Mouse (Mus musculus) hindbrain, embryonic 16.5 days (tissue): ENCODE measurements around the gene St3gal5. TPM values are rescaled to one million over a fixed set of nuclear protein-coding genes. Genes with fewer than 3 reads are reported as not detected.

Source experiments
- ATAC-seq: fragments of 200-750 bp; cut with Nextera tagmentation; 2 replicates; pipeline ENCODE4 v1.8.0; 2017; ENCODE audit warnings: moderate TSS enrichment, moderate library complexity
- H3K27ac ChIP-seq: fragments of 300-500 bp; sonication (generic); 2 replicates; pipeline ENCODE4 v1.5.1; 2014; ENCODE audit warnings: low read depth, mild to moderate bottlenecking, control low read depth, low read length, moderate library complexity
- H3K27me3 ChIP-seq: fragments of 300-500 bp; sonication (generic); replicated peaks from 2 replicates; pipeline ENCODE4 v1.6.1; 2014; ENCODE audit warnings: low read length; ENCODE audit not compliant: control insufficient read depth, insufficient read depth
- H3K36me3 ChIP-seq: fragments of 300-500 bp; sonication (generic); 2 replicates; pipeline ENCODE4 v1.6.1; 2014; ENCODE audit warnings: mild to moderate bottlenecking, low read length, moderate library complexity, mixed read lengths; ENCODE audit not compliant: control insufficient read depth, insufficient read depth
- H3K4me1 ChIP-seq: fragments of 300-500 bp; sonication (generic); 2 replicates; pipeline ENCODE4 v1.6.1; 2014; ENCODE audit warnings: low read depth, low read length; ENCODE audit not compliant: control insufficient read depth, insufficient read depth
- H3K4me2 ChIP-seq: fragments of 300-500 bp; sonication (generic); 2 replicates; pipeline ENCODE4 v1.6.1; 2014; ENCODE audit warnings: mild to moderate bottlenecking, low read length, control low read depth, moderate library complexity
- H3K4me3 ChIP-seq: fragments of 300-500 bp; sonication (generic); 2 replicates; pipeline ENCODE4 v1.5.1; 2014; ENCODE audit warnings: mild to moderate bottlenecking, low read length, control low read depth, moderate library complexity
- H3K9ac ChIP-seq: fragments of 300-500 bp; sonication (generic); 2 replicates; pipeline ENCODE4 v1.6.1; 2014; ENCODE audit warnings: low read depth, mild to moderate bottlenecking, control low read depth, low read length, moderate library complexity
- H3K9me3 ChIP-seq: fragments of 300-500 bp; sonication (generic); 2 replicates; pipeline ENCODE4 v1.6.1; 2014; ENCODE audit warnings: mild to moderate bottlenecking, low read length, moderate library complexity; ENCODE audit not compliant: control insufficient read depth
- WGBS: fragments of 180-500 bp; shearing (Covaris S2); extraction: QIAGEN DNeasy Blood & Tissue Kit; methylation state at CpG from one replicate; pipeline ENCODE4 v1.1.7; 2014; 5-methylcytosine and 5-hydroxymethylcytosine counted together
- polyA plus RNA-seq: library from polyadenylated mRNA; unstranded; fragments of >200 nt; fragmentation: Nextera tagmentation; extraction: Ambion mirVana; gene quantifications from 2 replicates; pipeline ENCODE4 v1.2.1, GENCODE M21; 2015

The St3gal5 gene
- polyA plus RNA-seq, 1 experiment from 2014 or later, result 69.2 TPM

GRCm38 (mm10) chr6:72089865-72090264, 7.5 kb upstream of the St3gal5 start:
- no peak overlapping the region for H3K4me2 ChIP-seq
- H3K9me3 ChIP-seq, result no peaks in the 10 kb centered on the region
- no peak overlapping the region for H3K9ac ChIP-seq
- WGBS, result 95% methylated on average over 5 of the region's 5 CpGs
- ATAC-seq, result no peak
- no peaks in the 10 kb centered on the region for H3K4me1 ChIP-seq
- H3K4me3 ChIP-seq, result no peak overlapping the region
- no peaks in the 10 kb centered on the region for H3K36me3 ChIP-seq
- no peak overlapping the region for H3K27ac ChIP-seq
- H3K27me3 ChIP-seq, result no peaks in the 10 kb centered on the region

GRCm38 (mm10) chr6:72091007-72091406, 6.4 kb upstream of the St3gal5 start:
- WGBS, result 47% methylated on average over 6 of the region's 6 CpGs
- H3K4me3 ChIP-seq, result no peak overlapping the region
- ATAC-seq, result no peak
- H3K9me3 ChIP-seq, result no peaks in the 10 kb centered on the region
- no peak overlapping the region for H3K4me2 ChIP-seq
- no peaks in the 10 kb centered on the region for H3K27me3 ChIP-seq
- H3K27ac ChIP-seq, result no peak overlapping the region
- H3K9ac ChIP-seq, result no peak overlapping the region
- no peaks in the 10 kb centered on the region for H3K36me3 ChIP-seq
- no peaks in the 10 kb centered on the region for H3K4me1 ChIP-seq

DNA sequence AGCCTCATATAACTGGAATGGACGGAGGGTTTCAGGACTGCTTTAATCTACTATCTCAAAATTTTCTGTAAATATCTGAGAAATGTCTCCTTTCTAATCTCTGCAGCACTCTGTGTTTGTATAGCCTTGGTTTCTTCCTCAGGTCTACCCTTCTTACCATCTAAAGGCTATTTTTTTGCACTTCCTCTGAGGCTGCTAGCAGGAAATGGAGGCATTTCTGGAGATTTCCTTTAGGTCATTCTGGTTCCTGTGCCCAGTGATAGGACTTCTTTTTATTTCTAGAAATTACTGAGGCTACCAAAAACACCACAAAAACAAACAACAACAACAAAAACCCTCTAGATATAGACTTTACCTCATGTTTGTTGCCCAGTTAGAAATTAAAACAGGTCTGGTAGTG, 4.3 kb upstream of the St3gal5 start:
- 91% methylated on average over 1 of the region's 1 CpGs for WGBS
- Histone ChIP-seq H3K9me3 (no peaks in the 10 kb centered on the region), H3K9ac (no peak overlapping the region), H3K4me2 (no peak overlapping the region), H3K36me3 (no peaks in the 10 kb centered on the region), H3K27me3 (no peaks in the 10 kb centered on the region), H3K4me3 (no peak overlapping the region), H3K27ac (no peak overlapping the region), H3K4me1 (no peaks in the 10 kb centered on the region)
- no peak for ATAC-seq

DNA sequence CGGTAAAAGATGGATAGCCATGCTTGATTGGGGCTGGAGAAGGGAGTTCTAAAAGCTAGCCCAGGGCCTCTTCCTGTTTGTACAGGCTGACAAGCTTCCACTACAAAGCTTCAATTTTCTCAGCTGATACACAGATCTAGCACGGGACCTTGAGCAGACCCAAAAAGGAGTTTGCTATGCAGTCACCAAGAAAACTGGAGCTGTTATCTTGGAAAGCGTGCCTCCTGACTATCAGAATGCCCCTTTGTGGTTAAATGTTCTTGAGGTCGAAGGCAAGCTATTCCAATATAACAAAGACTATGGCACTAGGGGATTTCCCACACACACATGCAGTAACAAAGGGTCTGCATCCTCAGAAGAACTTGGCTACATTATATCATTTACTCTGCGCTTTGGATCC, 1.2 kb upstream of the St3gal5 start:
- Histone ChIP-seq H3K27ac (no peak overlapping the region), H3K4me2 (no peak overlapping the region), H3K4me3 (no peak overlapping the region), H3K27me3 (no peaks in the 10 kb centered on the region), H3K9ac (no peak overlapping the region), H3K36me3 (no peaks in the 10 kb centered on the region), H3K4me1 (peaks cover 14% of the 10 kb centered on the region), H3K9me3 (no peaks in the 10 kb centered on the region)
- ATAC-seq, result no peak
- 72% methylated on average over 5 of the region's 5 CpGs for WGBS

DNA sequence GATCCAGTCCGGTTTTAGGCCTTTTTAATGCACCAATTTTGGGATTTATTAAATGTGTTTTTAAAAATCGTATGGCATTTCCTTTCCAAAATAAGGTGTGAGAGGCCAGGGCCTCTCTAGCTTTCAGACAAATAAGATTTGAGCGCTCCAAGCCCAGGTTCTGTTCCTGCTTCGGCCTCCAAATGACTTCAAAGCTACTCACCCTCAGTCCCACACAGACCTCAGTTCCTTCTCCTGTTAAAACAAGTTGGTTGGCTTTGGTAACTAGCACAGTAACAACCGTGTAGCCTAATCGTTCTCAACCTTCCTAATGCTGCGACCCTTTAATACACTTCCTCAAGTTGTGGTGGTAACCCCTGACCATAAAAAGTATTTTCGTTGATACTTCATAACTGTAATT, 723 bp upstream of the St3gal5 start:
- no peak overlapping the region for H3K9ac ChIP-seq
- no peaks in the 10 kb centered on the region for H3K27me3 ChIP-seq
- no peaks in the 10 kb centered on the region for H3K9me3 ChIP-seq
- H3K36me3 ChIP-seq, result no peaks in the 10 kb centered on the region
- 57% methylated on average over 8 of the region's 8 CpGs for WGBS
- H3K27ac ChIP-seq, result no peak overlapping the region
- H3K4me3 ChIP-seq, result peak overlapping the region; percentile 82
- ATAC-seq, result no peak
- peaks cover 14% of the 10 kb centered on the region for H3K4me1 ChIP-seq
- peak overlapping the region; percentile 88 for H3K4me2 ChIP-seq

- ATAC-seq, result no peak; the same call in 1 of the 2 replicates
Measured at GRCm38 (mm10) chr6:72098021-72098655, 746 bp downstream of the St3gal5 start.

DNA sequence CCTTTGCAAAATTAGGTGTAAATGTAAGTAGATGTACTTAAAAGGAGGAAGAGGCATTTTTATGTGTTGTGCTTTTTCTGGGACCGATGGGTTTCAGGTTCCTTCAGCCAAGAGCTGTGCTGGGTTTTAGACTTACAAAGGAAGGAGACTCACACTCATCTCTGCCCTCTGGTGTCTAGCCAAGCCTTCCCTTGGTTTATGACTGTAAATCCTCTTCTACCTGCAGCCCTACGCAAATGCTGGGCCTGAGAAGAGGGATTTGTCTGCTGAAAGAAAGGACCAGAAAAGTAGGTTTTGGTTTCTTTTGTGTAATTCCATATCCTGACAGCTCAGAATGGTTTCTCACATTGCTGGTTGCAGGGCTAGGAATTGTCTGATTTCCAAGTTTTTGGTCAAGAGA, 1.3 kb downstream of the St3gal5 start:
- H3K27ac ChIP-seq, result no peak overlapping the region
- no peak for ATAC-seq
- H3K9ac ChIP-seq, result peak overlapping the region; percentile 9; the same call in 1 of the 2 replicates
- no peaks in the 10 kb centered on the region for H3K36me3 ChIP-seq
- no peaks in the 10 kb centered on the region for H3K27me3 ChIP-seq
- H3K4me2 ChIP-seq, result peak overlapping the region; percentile 88
- no peaks in the 10 kb centered on the region for H3K9me3 ChIP-seq
- WGBS, result 15% methylated on average over 2 of the region's 2 CpGs
- H3K4me1 ChIP-seq, result peaks cover 16% of the 10 kb centered on the region
- peak overlapping the region; percentile 82 for H3K4me3 ChIP-seq

More at GRCm38 (mm10) chr6:72098021-72098655, 746 bp downstream of the St3gal5 start:
- peak overlapping the region; percentile 88 for H3K4me2 ChIP-seq
- peaks cover 16% of the 10 kb centered on the region for H3K4me1 ChIP-seq
- no peaks in the 10 kb centered on the region for H3K27me3 ChIP-seq
- H3K4me3 ChIP-seq, result peak overlapping the region; percentile 82
- H3K27ac ChIP-seq, result peak overlapping the region; percentile 87
- 3% methylated on average over 15 of the region's 15 CpGs for WGBS
- no peaks in the 10 kb centered on the region for H3K36me3 ChIP-seq
- H3K9ac ChIP-seq, result peak overlapping the region; percentile 89
- H3K9me3 ChIP-seq, result no peaks in the 10 kb centered on the region

GRCm38 (mm10) chr6:72099281-72099680, 1.9 kb downstream of the St3gal5 start:
- no peak for ATAC-seq

DNA sequence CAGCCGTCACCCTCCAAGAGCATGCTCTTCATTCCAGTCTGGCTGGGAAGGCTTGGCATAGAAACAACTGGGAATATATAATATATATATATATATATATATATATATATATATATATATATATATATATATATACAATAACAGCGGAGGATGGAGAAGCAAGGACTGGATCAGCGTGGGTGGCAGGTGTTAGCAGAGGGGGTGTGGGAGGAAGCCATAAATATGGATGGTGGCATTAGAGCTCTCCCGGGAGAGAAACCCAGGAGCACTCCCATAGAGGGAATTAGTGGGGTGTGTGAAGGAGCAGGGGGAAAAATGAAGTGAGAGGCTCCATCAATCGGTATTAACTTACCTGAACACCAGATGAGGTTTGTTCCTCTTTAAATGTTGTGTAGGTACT, 2.8 kb downstream of the St3gal5 start:
- ATAC-seq, result no peak
- H3K4me3 ChIP-seq, result no peak overlapping the region
- H3K4me1 ChIP-seq, result peaks cover 16% of the 10 kb centered on the region
- H3K36me3 ChIP-seq, result no peaks in the 10 kb centered on the region
- WGBS, result 61% methylated on average over 5 of the region's 5 CpGs
- no peak overlapping the region for H3K9ac ChIP-seq
- H3K27me3 ChIP-seq, result no peaks in the 10 kb centered on the region
- H3K4me2 ChIP-seq, result no peak overlapping the region
- H3K9me3 ChIP-seq, result no peaks in the 10 kb centered on the region
- no peak overlapping the region for H3K27ac ChIP-seq

More at GRCm38 (mm10) chr6:72099281-72099680, 1.9 kb downstream of the St3gal5 start:
- Histone ChIP-seq H3K9me3 (no peaks in the 10 kb centered on the region), H3K27ac (no peak overlapping the region), H3K4me2 (peak overlapping the region; percentile 88), H3K4me1 (peaks cover 16% of the 10 kb centered on the region), H3K4me3 (peak overlapping the region; percentile 82), H3K27me3 (no peaks in the 10 kb centered on the region), H3K9ac (peak overlapping the region; percentile 9; the same call in 1 of the 2 replicates), H3K36me3 (no peaks in the 10 kb centered on the region)
- 82% methylated on average over 3 of the region's 3 CpGs for WGBS
